Mouse (Mus musculus): ENCODE results near the gene Scyl1. TPM values are rescaled to one million over a fixed set of nuclear protein-coding genes. Genes with fewer than 3 reads are reported as not detected.

The Scyl1 gene
- polyA plus RNA-seq, 1 experiment from 2014 or later = 48.8 TPM

DNA sequence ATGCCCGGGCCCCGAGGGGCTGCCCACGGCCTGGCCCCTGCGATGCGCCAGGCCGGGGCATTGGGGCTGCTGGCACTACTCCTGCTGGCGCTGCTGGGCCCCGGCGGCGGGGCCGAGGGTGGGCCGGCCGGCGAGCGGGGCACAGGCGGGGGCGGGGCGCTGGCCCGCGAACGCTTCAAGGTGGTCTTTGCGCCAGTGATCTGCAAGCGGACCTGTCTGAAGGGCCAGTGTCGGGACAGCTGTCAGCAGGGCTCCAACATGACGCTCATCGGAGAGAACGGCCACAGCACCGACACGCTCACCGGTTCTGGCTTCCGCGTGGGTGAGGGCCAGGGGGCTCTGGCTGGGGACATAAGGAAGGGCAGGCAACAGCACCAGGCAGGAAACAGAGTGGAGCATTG is 29.0 kb downstream of the Scyl1 start:
- peak overlapping the region; percentile 68 for H3K27ac ChIP-seq (ENCODE audit: low read depth, low read length)
- peak overlapping the region; percentile 88 for H3K4me2 ChIP-seq (replicated peaks; ENCODE audit: low read depth)
- peak overlapping the region; percentile 59 for H3K4me3 ChIP-seq (ENCODE audit: low read depth, low read length)
- TF ChIP-seq CTCF (IDR thresholded peaks at IDR 0.05; ENCODE audit: low read depth) = no peak
- H3K9me3 ChIP-seq (ENCODE audit: control insufficient read depth) = no peaks in the 10 kb centered on the region
- peak overlapping the region; percentile 71 for H3K9ac ChIP-seq (ENCODE audit: low read depth, low read length)
- ATAC-seq = no peak
- peaks cover 7% of the 10 kb centered on the region; the same call in 1 of the 2 replicates for H3K36me3 ChIP-seq (ENCODE audit: control insufficient read depth, insufficient read depth)
- peaks cover 17% of the 10 kb centered on the region for H3K27me3 ChIP-seq (replicated peaks; ENCODE audit: control insufficient read depth, insufficient read depth, low read length)
- WGBS = 4% methylated on average over 32 of the region's 32 CpGs
- H3K4me1 ChIP-seq (replicated peaks; ENCODE audit: control insufficient read depth, insufficient read depth, low read length) = peaks cover 9% of the 10 kb centered on the region; the same call in 1 of the 2 replicates

DNA sequence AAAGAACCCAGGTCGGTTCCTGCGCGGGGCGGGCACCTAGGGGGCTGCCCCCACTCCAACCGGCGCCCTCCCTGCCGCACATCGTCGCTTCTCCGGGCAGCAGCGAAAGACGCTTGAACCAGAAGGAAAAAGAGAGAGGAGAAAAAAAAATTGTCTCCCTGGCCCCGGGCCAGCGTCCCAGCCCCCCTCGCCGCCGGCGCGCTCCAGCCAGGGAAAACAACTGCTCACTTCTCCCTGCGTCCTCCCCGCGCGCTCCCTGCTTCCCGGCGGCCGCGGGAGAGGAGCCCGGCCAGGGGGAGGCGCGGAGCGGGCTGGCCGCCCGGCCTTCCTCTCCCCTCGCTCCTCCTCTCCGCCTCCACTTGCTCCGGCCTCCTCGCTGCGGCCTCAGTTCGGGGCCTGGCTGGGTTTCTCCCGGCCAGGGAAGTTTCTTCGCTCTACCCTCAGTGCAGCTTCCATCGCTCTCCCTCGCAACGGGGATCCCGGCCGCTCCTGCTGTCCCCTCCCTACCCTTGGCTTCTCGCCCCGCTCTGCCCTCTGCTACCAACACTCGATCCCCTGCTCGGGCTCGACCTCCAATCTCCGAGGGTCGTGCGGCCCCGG is 29.5 kb downstream of the Scyl1 start:
- peaks cover 7% of the 10 kb centered on the region; the same call in 1 of the 2 replicates for H3K36me3 ChIP-seq (ENCODE audit: control insufficient read depth, insufficient read depth)
- no peaks in the 10 kb centered on the region for H3K9me3 ChIP-seq (ENCODE audit: control insufficient read depth)
- H3K4me3 ChIP-seq (ENCODE audit: low read depth, low read length) = peak overlapping the region; percentile 59
- ATAC-seq = peak; percentile 39; the same call in 1 of the 2 replicates
- peak overlapping the region; percentile 68 for H3K27ac ChIP-seq (ENCODE audit: low read depth, low read length)
- H3K4me2 ChIP-seq (replicated peaks; ENCODE audit: low read depth) = peak overlapping the region; percentile 88
- peaks cover 9% of the 10 kb centered on the region; the same call in 1 of the 2 replicates for H3K4me1 ChIP-seq (replicated peaks; ENCODE audit: control insufficient read depth, insufficient read depth, low read length)
- H3K9ac ChIP-seq (ENCODE audit: low read depth, low read length) = peak overlapping the region; percentile 71
- 1% methylated on average over 54 of the region's 55 CpGs for WGBS
- H3K27me3 ChIP-seq (replicated peaks; ENCODE audit: control insufficient read depth, insufficient read depth, low read length) = peaks cover 17% of the 10 kb centered on the region
- TF ChIP-seq CTCF (IDR thresholded peaks at IDR 0.05; ENCODE audit: low read depth) = peak; percentile 20; the same call in 1 of the 2 replicates

DNA sequence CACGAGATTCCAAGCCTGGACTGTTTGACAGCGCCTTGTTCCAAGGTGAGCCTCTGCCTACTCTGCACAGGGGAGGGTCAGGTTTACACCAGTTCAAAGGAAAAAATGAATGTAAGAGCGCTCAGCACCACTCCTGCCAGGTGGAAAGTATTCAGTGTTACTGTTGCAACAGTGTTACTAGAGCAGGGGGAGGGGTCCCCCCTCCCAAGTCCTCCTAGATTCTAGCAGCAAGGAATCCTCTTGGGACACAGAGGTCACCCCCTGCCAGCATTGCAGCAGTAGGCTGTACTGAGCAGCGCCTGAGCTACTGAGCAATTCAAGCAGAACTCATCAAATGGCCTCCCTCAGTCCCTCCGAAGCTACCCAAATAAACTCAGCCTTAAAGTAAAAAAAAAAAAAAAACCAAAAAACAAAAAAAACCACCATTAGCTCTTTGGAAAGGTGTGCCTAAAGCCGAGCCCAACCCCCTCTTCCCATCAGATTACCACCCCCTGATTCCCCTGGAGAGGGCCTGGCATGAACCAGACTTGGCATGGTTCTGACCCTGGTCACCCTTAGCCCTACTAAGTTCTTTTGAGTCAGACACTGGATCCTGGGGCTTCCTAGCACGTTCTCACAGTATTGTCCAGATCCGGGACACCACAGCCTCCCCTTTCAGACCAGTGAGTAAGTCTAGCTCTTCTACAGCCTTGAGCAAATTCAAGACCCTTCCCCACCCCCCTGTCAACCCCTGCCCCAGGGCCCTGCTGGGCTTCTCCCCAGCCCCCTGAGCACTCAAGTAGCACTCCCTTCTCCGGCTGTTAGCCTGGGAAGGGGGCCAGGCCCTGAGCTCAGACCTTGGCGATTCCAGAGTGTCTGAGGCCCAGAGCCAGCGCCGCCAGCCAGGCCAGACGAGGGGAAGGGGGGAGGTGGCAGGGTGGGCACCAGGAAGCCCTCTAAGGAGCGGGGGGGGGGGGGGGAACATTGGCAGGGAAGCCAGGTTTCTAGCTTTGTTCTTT is 30.6 kb downstream of the Scyl1 start, which contains the start of gene Ltbp3:
Gene Ltbp3 (plus strand): TSS at position 585 of the 998 bp plus-strand sequence.
- Histone ChIP-seq H3K9me3 (ENCODE audit: control insufficient read depth) (no peaks in the 10 kb centered on the region), H3K4me1 (replicated peaks; ENCODE audit: control insufficient read depth, insufficient read depth, low read length) (peaks cover 4% of the 10 kb centered on the region; the same call in 1 of the 2 replicates), H3K36me3 (ENCODE audit: control insufficient read depth, insufficient read depth) (peaks cover 7% of the 10 kb centered on the region; the same call in 1 of the 2 replicates), H3K9ac (ENCODE audit: low read depth, low read length) (peak within 1 kb of the TSS; percentile 71), H3K27ac (ENCODE audit: low read depth, low read length) (peak within 1 kb of the TSS; percentile 68), H3K27me3 (replicated peaks; ENCODE audit: control insufficient read depth, insufficient read depth, low read length) (peaks cover 17% of the 10 kb centered on the region), H3K4me3 (ENCODE audit: low read depth, low read length) (peak within 1 kb of the TSS; percentile 59), H3K4me2 (replicated peaks; ENCODE audit: low read depth) (peak within 1 kb of the TSS; percentile 88)
- 52% methylated on average over 14 of the region's 14 CpGs for WGBS
- peak; percentile 21; the same call in 1 of the 2 replicates for ATAC-seq
- TF ChIP-seq CTCF (IDR thresholded peaks at IDR 0.05; ENCODE audit: low read depth) = no peak

DNA sequence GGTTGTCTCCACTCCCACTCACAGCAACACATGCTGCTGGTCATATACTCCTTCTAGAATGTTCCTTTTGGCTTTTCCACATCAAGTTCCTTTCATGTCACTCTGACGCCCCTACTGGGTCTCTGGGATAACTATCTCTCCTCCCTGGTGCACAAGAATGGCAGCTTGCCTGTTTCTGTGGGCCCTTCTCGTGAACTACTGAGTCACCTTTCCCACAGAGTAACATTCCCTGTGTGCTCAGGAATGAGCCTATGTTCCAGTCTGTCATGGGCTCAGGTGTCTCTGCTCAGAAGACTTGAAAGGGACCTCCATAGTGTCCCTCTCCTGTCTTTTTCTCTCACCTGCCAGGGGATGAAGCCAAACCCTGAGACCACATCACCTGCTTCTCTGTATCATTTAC is 31.8 kb downstream of the Scyl1 start:
- Histone ChIP-seq H3K4me1 (replicated peaks; ENCODE audit: control insufficient read depth, insufficient read depth, low read length) (peaks cover 2% of the 10 kb centered on the region; the same call in 1 of the 2 replicates), H3K27ac (ENCODE audit: low read depth, low read length) (no peak overlapping the region), H3K27me3 (replicated peaks; ENCODE audit: control insufficient read depth, insufficient read depth, low read length) (peaks cover 19% of the 10 kb centered on the region), H3K36me3 (ENCODE audit: control insufficient read depth, insufficient read depth) (peaks cover 5% of the 10 kb centered on the region; the same call in 1 of the 2 replicates), H3K4me3 (ENCODE audit: low read depth, low read length) (no peak overlapping the region), H3K9me3 (ENCODE audit: control insufficient read depth) (no peaks in the 10 kb centered on the region), H3K4me2 (replicated peaks; ENCODE audit: low read depth) (no peak overlapping the region), H3K9ac (ENCODE audit: low read depth, low read length) (no peak overlapping the region)
- TF ChIP-seq CTCF (IDR thresholded peaks at IDR 0.05; ENCODE audit: low read depth) = no peak
- 60% methylated on average over 2 of the region's 2 CpGs for WGBS
- no peak for ATAC-seq

DNA sequence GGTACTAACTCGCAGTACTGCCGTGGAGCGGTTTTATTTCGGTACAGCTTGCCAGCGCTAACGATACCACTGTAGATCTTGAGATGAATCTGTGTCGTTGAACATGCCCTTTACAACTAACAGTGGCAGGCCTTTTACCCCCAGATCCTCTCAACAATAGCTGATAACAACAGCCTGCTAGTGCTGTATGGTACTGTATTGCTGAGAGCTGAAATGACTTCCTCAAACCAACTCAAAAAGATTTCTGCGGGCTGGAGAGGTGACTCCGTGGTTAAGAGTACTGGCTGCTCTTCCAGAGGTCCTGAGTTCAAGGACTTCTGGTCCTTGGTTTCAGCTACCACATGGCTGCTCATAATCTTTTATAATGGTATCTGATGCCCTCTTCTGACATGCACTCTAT is 36.9 kb downstream of the Scyl1 start:
- ATAC-seq = no peak
- no peaks in the 10 kb centered on the region for H3K9me3 ChIP-seq (ENCODE audit: control insufficient read depth)
- no peaks in the 10 kb centered on the region for H3K36me3 ChIP-seq (ENCODE audit: control insufficient read depth, insufficient read depth)
- 77% methylated on average over 9 of the region's 9 CpGs for WGBS
- no peak overlapping the region for H3K9ac ChIP-seq (ENCODE audit: low read depth, low read length)
- H3K27me3 ChIP-seq (replicated peaks; ENCODE audit: control insufficient read depth, insufficient read depth, low read length) = peaks cover 3% of the 10 kb centered on the region; the same call in 1 of the 2 replicates
- H3K4me2 ChIP-seq (replicated peaks; ENCODE audit: low read depth) = no peak overlapping the region
- no peak overlapping the region for H3K4me3 ChIP-seq (ENCODE audit: low read depth, low read length)
- no peak for TF ChIP-seq CTCF (IDR thresholded peaks at IDR 0.05; ENCODE audit: low read depth)
- H3K4me1 ChIP-seq (replicated peaks; ENCODE audit: control insufficient read depth, insufficient read depth, low read length) = 0 out of 2 replicates have a peak, but pooled peaks cover 3% of the 10 kb centered on the region
- no peak overlapping the region for H3K27ac ChIP-seq (ENCODE audit: low read depth, low read length)
